Mouse (Mus musculus): ENCODE data around the gene Bcr. TPM values are rescaled to one million over a fixed set of nuclear protein-coding genes. Genes with fewer than 3 reads are reported as not detected.

Bcr gene
- total and polyA plus RNA-seq, 3 experiments = 0.71 TPM; not detected in 2

DNA sequence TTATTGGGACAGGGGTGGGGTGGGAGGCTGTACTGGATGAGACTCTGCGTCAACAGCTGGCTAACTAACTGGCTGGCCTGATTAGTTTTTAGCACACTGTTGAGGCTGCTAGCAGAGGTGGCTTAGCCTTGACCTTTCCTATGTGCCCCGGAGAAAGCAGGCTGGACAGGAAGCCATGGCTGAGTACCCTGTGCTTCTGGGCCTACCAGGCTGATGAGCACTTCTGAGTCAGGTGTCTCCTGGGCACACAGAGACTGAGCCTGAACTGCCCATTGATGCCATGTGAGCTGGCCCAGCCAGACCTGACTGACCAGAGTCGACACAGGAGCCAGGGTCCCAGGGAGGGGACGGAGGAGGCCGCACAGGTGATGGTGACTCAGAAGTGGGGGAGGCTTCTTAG lies 90.0 kb downstream of the Bcr start:
- peaks cover 62% of the 10 kb centered on the region for H3K9me3 ChIP-seq (replicated peaks)
- no peaks in the 10 kb centered on the region for H3K36me3 ChIP-seq (replicated peaks)
- H3K4me3 ChIP-seq (ENCODE audit: low read depth, low read length) = no peak overlapping the region; the same call in 1 of the 2 replicates
- TF ChIP-seq GATA2 (IDR thresholded peaks at IDR 0.05; ENCODE audit: borderline replicate concordance, low read depth, low read length) (no peak), POLR2AphosphoS5 (IDR thresholded peaks at IDR 0.05; ENCODE audit: insufficient replicate concordance, low read depth, low read length) (no peak), CTCF (IDR thresholded peaks at IDR 0.05; ENCODE audit: low read depth, low read length) (no peak), TAL1 (conservative IDR thresholded peaks at IDR 0.05; ENCODE audit: low read depth, low read length) (no peak), GATA1 (IDR thresholded peaks at IDR 0.05; ENCODE audit: borderline replicate concordance, low read length) (no peak)
- no peak for DNase-seq (ENCODE audit: low spot score)
- ATAC-seq (ENCODE audit: extremely low read depth, insufficient number of reproducible peaks, low FRiP score, poor library complexity, severe bottlenecking) = no peak
- no peaks in the 10 kb centered on the region for H3K27me3 ChIP-seq (ENCODE audit: insufficient read depth, low read length)
- H3K4me1 ChIP-seq (ENCODE audit: insufficient read depth, low read depth, low read length) = no peaks in the 10 kb centered on the region

DNA sequence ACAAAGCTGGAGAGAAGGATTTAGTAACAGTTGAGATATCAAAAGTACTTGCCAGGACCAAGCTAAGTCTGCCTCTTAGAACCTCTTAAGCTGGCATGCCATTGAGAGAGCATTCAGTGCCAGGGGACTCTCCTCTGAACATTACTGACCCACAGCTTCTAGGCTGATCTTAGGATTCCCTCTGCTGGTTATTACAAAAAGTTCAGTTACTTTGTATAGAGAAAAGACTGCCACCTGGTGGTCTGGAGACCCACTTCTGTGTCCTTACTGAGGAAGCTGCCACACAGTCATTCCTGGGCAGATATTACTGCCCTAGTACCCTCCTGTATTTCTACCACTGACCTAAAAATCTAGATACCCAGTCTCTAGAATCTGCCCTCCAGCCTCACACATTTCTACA lies 90.9 kb downstream of the Bcr start:
- no peak for DNase-seq (ENCODE audit: low spot score)
- peaks cover 54% of the 10 kb centered on the region for H3K9me3 ChIP-seq (replicated peaks)
- no peak overlapping the region for H3K4me3 ChIP-seq (ENCODE audit: low read depth, low read length)
- no peaks in the 10 kb centered on the region for H3K27me3 ChIP-seq (ENCODE audit: insufficient read depth, low read length)
- no peak for ATAC-seq (ENCODE audit: extremely low read depth, insufficient number of reproducible peaks, low FRiP score, poor library complexity, severe bottlenecking)
- no peaks in the 10 kb centered on the region for H3K36me3 ChIP-seq (replicated peaks)
- TF ChIP-seq POLR2AphosphoS5 (IDR thresholded peaks at IDR 0.05; ENCODE audit: insufficient replicate concordance, low read depth, low read length) (no peak), GATA2 (IDR thresholded peaks at IDR 0.05; ENCODE audit: borderline replicate concordance, low read depth, low read length) (no peak), GATA1 (IDR thresholded peaks at IDR 0.05; ENCODE audit: borderline replicate concordance, low read length) (no peak), TAL1 (conservative IDR thresholded peaks at IDR 0.05; ENCODE audit: low read depth, low read length) (no peak), CTCF (IDR thresholded peaks at IDR 0.05; ENCODE audit: low read depth, low read length) (no peak)
- no peaks in the 10 kb centered on the region for H3K4me1 ChIP-seq (ENCODE audit: insufficient read depth, low read depth, low read length)

DNA sequence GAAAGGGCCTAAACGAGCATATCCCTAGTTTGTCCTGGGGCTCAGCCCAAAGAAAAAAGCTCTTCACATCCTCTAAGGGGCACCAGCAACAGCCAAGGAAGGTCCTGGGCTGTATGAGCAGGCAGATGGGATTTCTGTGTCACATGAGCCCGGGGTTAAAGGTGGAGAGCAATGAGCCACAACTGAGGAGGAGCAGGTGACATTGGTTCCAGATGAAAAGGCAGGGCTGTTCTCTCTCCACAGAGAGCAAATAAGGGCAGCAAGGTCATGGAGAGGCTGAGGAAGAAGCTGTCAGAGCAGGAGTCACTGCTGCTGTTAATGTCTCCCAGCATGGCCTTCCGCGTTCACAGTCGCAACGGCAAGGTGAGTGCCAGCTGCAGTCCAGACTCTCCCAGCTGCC lies 96.4 kb downstream of the Bcr start:
- Histone ChIP-seq H3K4me3 (ENCODE audit: low read depth, low read length) (no peak overlapping the region), H3K36me3 (replicated peaks) (no peaks in the 10 kb centered on the region), H3K4me1 (ENCODE audit: insufficient read depth, low read depth, low read length) (no peaks in the 10 kb centered on the region), H3K9me3 (replicated peaks) (peaks cover 35% of the 10 kb centered on the region), H3K27me3 (ENCODE audit: insufficient read depth, low read length) (no peaks in the 10 kb centered on the region)
- no peak for TF ChIP-seq GATA1 (IDR thresholded peaks at IDR 0.05; ENCODE audit: borderline replicate concordance, low read length)
- TF ChIP-seq CTCF (IDR thresholded peaks at IDR 0.05; ENCODE audit: low read depth, low read length) = no peak
- TF ChIP-seq TAL1 (conservative IDR thresholded peaks at IDR 0.05; ENCODE audit: low read depth, low read length) = no peak
- DNase-seq (ENCODE audit: low spot score) (no peak), ATAC-seq (ENCODE audit: extremely low read depth, insufficient number of reproducible peaks, low FRiP score, poor library complexity, severe bottlenecking) (no peak)

DNA sequence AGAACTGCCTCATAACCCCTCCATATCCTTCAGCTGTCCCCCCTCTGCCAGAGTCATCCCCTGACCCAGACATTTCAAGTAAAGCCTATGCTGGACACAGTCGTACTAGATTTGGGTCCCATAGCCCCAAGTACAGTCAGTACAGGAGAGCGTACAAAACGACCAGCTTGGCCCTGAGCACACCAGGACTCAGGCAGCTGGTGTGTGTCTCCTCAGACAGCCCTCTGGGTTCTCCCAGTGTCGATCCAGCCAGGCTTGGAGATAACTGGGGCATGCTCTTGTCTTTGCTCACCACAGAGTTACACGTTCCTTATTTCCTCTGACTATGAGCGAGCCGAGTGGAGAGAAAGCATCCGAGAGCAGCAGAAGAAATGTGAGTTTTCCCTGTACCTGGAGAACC lies 97.3 kb downstream of the Bcr start:
- Histone ChIP-seq H3K36me3 (replicated peaks) (no peaks in the 10 kb centered on the region), H3K4me3 (ENCODE audit: low read depth, low read length) (no peak overlapping the region), H3K4me1 (ENCODE audit: insufficient read depth, low read depth, low read length) (no peaks in the 10 kb centered on the region), H3K9me3 (replicated peaks) (peaks cover 29% of the 10 kb centered on the region), H3K27me3 (ENCODE audit: insufficient read depth, low read length) (no peaks in the 10 kb centered on the region)
- no peak for TF ChIP-seq POLR2AphosphoS5 (IDR thresholded peaks at IDR 0.05; ENCODE audit: insufficient replicate concordance, low read depth, low read length)
- TF ChIP-seq TAL1 (conservative IDR thresholded peaks at IDR 0.05; ENCODE audit: low read depth, low read length) = no peak
- TF ChIP-seq GATA1 (IDR thresholded peaks at IDR 0.05; ENCODE audit: borderline replicate concordance, low read length) = no peak
- TF ChIP-seq CTCF (IDR thresholded peaks at IDR 0.05; ENCODE audit: low read depth, low read length) = no peak
- TF ChIP-seq GATA2 (IDR thresholded peaks at IDR 0.05; ENCODE audit: borderline replicate concordance, low read depth, low read length) = no peak
- no peak for DNase-seq (ENCODE audit: low spot score)
- no peak for ATAC-seq (ENCODE audit: extremely low read depth, insufficient number of reproducible peaks, low FRiP score, poor library complexity, severe bottlenecking)

DNA sequence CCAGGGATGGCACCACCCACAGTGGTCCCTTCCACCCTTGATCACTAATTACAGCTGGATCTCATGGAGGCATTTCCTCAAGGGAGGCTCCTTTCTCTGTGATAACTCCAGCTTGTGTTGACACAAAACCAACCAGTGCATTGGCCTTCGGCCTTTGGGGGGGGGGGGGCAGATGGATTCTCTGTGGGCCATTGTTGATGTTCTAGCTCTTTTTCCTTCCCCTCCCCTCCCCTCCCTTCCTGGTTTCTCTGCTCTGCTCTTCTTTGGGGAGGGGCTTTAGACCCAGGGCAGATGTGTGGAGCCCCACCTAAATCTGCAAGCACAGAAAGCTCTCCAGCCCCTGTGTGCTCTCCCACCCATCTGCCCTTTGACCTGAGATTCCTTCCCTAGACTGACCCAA lies 98.0 kb downstream of the Bcr start:
- H3K4me1 ChIP-seq (ENCODE audit: insufficient read depth, low read depth, low read length) = no peaks in the 10 kb centered on the region
- H3K9me3 ChIP-seq (replicated peaks) = peaks cover 30% of the 10 kb centered on the region
- DNase-seq (ENCODE audit: low spot score) = no peak
- no peak overlapping the region for H3K4me3 ChIP-seq (ENCODE audit: low read depth, low read length)
- no peaks in the 10 kb centered on the region for H3K27me3 ChIP-seq (ENCODE audit: insufficient read depth, low read length)
- TF ChIP-seq POLR2AphosphoS5 (IDR thresholded peaks at IDR 0.05; ENCODE audit: insufficient replicate concordance, low read depth, low read length) = no peak
- TF ChIP-seq GATA1 (IDR thresholded peaks at IDR 0.05; ENCODE audit: borderline replicate concordance, low read length) = no peak
- TF ChIP-seq CTCF (IDR thresholded peaks at IDR 0.05; ENCODE audit: low read depth, low read length) = no peak
- no peak for TF ChIP-seq GATA2 (IDR thresholded peaks at IDR 0.05; ENCODE audit: borderline replicate concordance, low read depth, low read length)
- TF ChIP-seq TAL1 (conservative IDR thresholded peaks at IDR 0.05; ENCODE audit: low read depth, low read length) = no peak
- H3K36me3 ChIP-seq (replicated peaks) = no peaks in the 10 kb centered on the region
- no peak for ATAC-seq (ENCODE audit: extremely low read depth, insufficient number of reproducible peaks, low FRiP score, poor library complexity, severe bottlenecking)

DNA sequence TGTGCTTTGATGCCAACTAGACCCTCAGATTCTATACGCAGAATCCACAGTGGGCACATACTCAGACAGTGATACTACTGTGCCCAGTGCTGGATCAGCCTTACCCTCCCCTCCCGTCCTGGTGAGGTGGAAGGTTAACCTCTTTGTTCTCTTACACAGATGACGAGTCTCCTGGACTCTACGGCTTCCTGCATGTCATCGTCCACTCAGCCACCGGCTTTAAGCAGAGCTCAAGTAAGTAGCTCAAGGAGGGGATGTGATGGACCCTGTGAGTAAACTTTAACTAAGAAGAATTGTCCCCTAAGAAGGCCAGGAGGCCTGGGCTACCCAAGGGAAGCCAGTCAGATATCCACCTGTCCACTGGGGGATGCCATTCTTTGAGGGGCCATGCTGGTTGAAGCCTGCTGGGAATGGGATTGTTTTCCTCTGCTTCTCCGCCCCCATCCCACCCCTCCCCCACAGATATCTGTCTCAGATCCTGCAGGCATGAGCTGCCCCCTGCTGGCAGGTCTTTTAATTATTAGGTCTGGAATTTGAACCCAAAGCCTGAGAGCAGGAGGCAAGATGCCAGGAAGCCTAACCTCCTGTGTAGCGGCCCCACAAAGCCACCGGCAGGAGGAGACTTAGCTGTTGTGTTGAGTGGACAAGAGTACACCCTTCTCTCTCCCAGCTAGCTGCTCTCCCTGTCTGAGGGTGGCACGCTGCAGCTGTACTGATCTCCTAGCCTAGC lies 99.9 kb downstream of the Bcr start:
- ATAC-seq (ENCODE audit: extremely low read depth, insufficient number of reproducible peaks, low FRiP score, poor library complexity, severe bottlenecking) (no peak), DNase-seq (ENCODE audit: low spot score) (no peak)
- TF ChIP-seq CTCF (IDR thresholded peaks at IDR 0.05; ENCODE audit: low read depth, low read length) = no peak
- no peak for TF ChIP-seq TAL1 (conservative IDR thresholded peaks at IDR 0.05; ENCODE audit: low read depth, low read length)
- TF ChIP-seq POLR2AphosphoS5 (IDR thresholded peaks at IDR 0.05; ENCODE audit: insufficient replicate concordance, low read depth, low read length) = no peak
- TF ChIP-seq GATA1 (IDR thresholded peaks at IDR 0.05; ENCODE audit: borderline replicate concordance, low read length) = no peak
- no peak for TF ChIP-seq GATA2 (IDR thresholded peaks at IDR 0.05; ENCODE audit: borderline replicate concordance, low read depth, low read length)
- H3K4me1 ChIP-seq (ENCODE audit: insufficient read depth, low read depth, low read length) = no peaks in the 10 kb centered on the region
- H3K9me3 ChIP-seq (replicated peaks) = peaks cover 25% of the 10 kb centered on the region
- no peaks in the 10 kb centered on the region for H3K27me3 ChIP-seq (ENCODE audit: insufficient read depth, low read length)
- H3K36me3 ChIP-seq (replicated peaks) = no peaks in the 10 kb centered on the region
- H3K4me3 ChIP-seq (ENCODE audit: low read depth, low read length) = no peak overlapping the region

All from G1E (cell line).